Mouse (Mus musculus): ENCODE data around the gene St6gal2. TPM values are rescaled to one million over a fixed set of nuclear protein-coding genes. Genes with fewer than 3 reads are reported as not detected.
A peak's percentile ranks its signal among the peaks of the same experiment; 100 is the strongest.

The St6gal2 gene
- polyA plus RNA-seq (2015; fragmentation: Nextera tagmentation; extraction: Ambion mirVana), result 0.55 and 0.58 TPM in 2 replicates

DNA sequence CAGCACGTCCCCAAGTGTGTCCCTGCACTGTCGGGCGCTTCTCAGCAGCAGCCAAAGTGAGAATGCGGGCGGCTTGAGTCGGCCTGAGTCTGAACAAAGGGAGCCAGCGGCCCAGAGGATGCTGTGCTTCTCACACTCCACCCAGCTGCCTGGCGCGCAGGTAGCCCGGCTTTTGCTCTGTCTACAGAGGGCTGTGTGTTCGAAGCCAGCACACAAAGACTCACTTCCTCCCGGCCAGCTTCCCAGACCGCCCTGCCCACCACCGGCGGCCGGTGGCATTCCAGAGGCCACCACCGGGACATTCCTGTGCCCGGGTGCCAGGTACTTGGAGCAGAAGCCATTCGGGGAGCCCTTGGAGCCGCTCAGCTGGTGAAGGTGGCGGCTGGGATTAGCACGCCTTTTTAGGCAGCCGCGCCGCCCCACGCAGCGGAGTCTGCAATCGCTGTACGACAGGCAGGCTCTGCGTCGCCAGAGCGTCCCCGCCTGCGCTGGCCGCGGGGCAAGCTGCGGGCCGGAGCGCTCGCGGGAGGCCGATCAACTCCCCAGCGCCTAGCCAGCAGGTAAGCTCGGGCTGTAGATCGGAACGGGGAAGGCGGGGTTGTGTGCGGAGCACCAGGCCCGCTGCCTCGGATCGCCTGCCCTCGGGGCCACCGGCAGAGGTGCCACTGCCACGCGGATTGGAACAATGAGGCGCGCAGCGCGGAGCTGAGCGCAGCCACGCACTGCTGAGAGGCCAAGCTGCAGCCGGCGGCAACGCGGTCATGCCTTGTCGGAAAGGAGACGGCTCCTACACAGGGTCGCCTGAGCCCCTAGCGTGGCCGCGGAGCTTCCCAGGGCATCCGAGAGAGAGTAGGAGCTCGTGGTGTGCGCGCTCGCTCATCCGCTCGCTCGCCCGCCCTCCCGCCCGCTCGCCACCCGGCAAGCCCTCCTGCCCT lies at the start of gene St6gal2:
St6gal2 (plus strand) TSS at position 133 of the 935 bp plus-strand sequence.
- peak within 1 kb of the TSS; percentile 49 for H3K4me3 ChIP-seq (replicated peaks)
- peak; percentile 87 for ATAC-seq
- H3K27ac ChIP-seq, result no peak within 1 kb of the TSS
- no peaks in the 10 kb centered on the region for H3K36me3 ChIP-seq
- H3K4me1 ChIP-seq (replicated peaks), result 0 out of 2 replicates have a peak, but pooled peaks cover 5% of the 10 kb centered on the region
- H3K27me3 ChIP-seq (replicated peaks), result peaks cover 31% of the 10 kb centered on the region
- no peaks in the 10 kb centered on the region for H3K9me3 ChIP-seq
- 1% methylated on average over 84 of the region's 84 CpGs for WGBS
- H3K4me2 ChIP-seq (replicated peaks), result peak within 1 kb of the TSS; percentile 93
- H3K9ac ChIP-seq, result peak within 1 kb of the TSS; percentile 44

DNA sequence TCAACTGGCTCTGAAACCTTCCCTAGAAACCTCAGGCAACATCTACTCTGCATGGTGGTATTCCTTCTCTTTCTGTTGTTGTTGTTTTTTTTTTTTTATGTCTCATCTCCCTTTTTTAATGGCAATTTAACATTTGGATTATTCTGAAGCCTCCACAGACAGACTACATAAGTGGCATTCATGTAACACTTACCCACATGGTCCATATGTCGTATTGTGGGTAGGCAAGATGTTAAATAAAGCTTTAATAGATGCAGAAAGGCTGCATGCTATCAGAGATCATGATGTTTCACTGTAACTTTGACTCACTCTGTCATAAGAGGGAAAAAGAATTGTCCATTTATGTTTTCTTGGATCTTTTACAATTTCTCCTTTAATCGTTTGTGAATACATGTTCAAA lies 39.1 kb upstream of the St6gal2 start:
- Histone ChIP-seq H3K27ac (no peak overlapping the region), H3K4me3 (replicated peaks) (no peak overlapping the region), H3K9me3 (no peaks in the 10 kb centered on the region), H3K36me3 (no peaks in the 10 kb centered on the region), H3K4me2 (replicated peaks) (no peak overlapping the region), H3K27me3 (replicated peaks) (no peaks in the 10 kb centered on the region), H3K4me1 (replicated peaks) (no peaks in the 10 kb centered on the region), H3K9ac (no peak overlapping the region)
- 80% methylated on average over 2 of the region's 2 CpGs for WGBS
- no peak for ATAC-seq

- WGBS, result 84% methylated on average over 2 of the region's 2 CpGs
- no peaks in the 10 kb centered on the region for H3K4me1 ChIP-seq (replicated peaks)
- H3K9me3 ChIP-seq, result no peaks in the 10 kb centered on the region
- no peak overlapping the region for H3K4me3 ChIP-seq (replicated peaks)
- ATAC-seq, result no peak
- H3K36me3 ChIP-seq, result no peaks in the 10 kb centered on the region
- no peak overlapping the region for H3K9ac ChIP-seq
- no peak overlapping the region for H3K27ac ChIP-seq
- H3K4me2 ChIP-seq (replicated peaks), result no peak overlapping the region
- no peaks in the 10 kb centered on the region for H3K27me3 ChIP-seq (replicated peaks)
Observed at GRCm38 (mm10) chr17:55416519-55416918, 28.7 kb upstream of the St6gal2 start.

DNA sequence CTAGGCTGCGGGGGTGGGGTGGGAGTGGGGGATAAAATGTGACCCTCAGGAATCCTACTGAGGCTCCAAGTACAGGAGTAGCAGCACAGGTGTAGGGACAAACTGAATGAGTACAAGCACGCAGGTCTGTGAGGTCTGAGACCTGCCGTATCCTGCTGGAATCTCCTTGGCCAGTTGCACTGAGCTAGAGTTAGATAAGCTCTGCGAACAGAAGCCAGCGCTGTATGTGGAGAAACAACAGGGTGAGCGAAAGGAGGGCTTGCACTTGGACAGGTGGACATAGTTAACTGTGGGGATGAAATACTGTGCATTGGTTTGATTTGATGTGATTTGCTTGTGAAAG lies 974 bp downstream of the St6gal2 start:
- H3K36me3 ChIP-seq, result no peaks in the 10 kb centered on the region
- no peaks in the 10 kb centered on the region for H3K9me3 ChIP-seq
- 0 out of 2 replicates have a peak, but pooled peaks cover 5% of the 10 kb centered on the region for H3K4me1 ChIP-seq (replicated peaks)
- peak overlapping the region; percentile 49 for H3K4me3 ChIP-seq (replicated peaks)
- ATAC-seq, result peak; percentile 71
- under 1% methylated on average over 6 of the region's 6 CpGs for WGBS
- H3K9ac ChIP-seq, result no peak overlapping the region
- H3K27me3 ChIP-seq (replicated peaks), result peaks cover 31% of the 10 kb centered on the region
- H3K4me2 ChIP-seq (replicated peaks), result peak overlapping the region; percentile 93
- no peak overlapping the region for H3K27ac ChIP-seq

DNA sequence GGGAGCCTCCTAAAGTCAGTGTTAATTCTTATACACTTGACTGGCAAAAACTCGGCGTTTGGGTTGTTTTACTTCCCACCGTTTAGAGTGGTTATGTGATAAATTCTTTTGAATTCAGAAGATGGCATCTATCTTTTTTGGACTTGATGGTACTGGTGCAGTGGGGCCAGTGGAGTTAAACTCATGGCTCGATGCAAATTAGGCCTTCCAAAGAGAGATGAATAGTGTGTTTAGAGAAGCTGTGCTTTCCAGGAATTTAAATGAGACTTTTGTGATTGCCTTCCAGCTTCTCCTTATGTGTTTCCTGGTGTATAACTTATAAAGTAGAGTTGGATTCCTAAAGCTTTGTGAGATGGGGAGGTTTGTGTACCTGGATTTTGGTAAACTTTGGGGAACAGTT lies 1.5 kb downstream of the St6gal2 start:
- no peak for ATAC-seq
- H3K36me3 ChIP-seq, result no peaks in the 10 kb centered on the region
- H3K4me3 ChIP-seq (replicated peaks), result no peak overlapping the region
- H3K4me1 ChIP-seq (replicated peaks), result 0 out of 2 replicates have a peak, but pooled peaks cover 5% of the 10 kb centered on the region
- H3K27ac ChIP-seq, result no peak overlapping the region
- peak overlapping the region; percentile 93; the same call in 1 of the 2 replicates for H3K4me2 ChIP-seq (replicated peaks)
- H3K9me3 ChIP-seq, result no peaks in the 10 kb centered on the region
- peaks cover 31% of the 10 kb centered on the region for H3K27me3 ChIP-seq (replicated peaks)
- H3K9ac ChIP-seq, result no peak overlapping the region
- WGBS, result 35% methylated on average over 4 of the region's 4 CpGs

GRCm38 (mm10) chr17:55450943-55451342 lies 5.8 kb downstream of the St6gal2 start:
- Histone ChIP-seq H3K4me1 (replicated peaks) (no peaks in the 10 kb centered on the region), H3K9ac (no peak overlapping the region), H3K27ac (no peak overlapping the region), H3K9me3 (no peaks in the 10 kb centered on the region), H3K27me3 (replicated peaks) (peaks cover 14% of the 10 kb centered on the region), H3K36me3 (no peaks in the 10 kb centered on the region), H3K4me3 (replicated peaks) (no peak overlapping the region), H3K4me2 (replicated peaks) (no peak overlapping the region)
- no peak for ATAC-seq
- WGBS, result 60% methylated on average over 2 of the region's 2 CpGs

GRCm38 (mm10) chr17:55454487-55454886 lies 9.3 kb downstream of the St6gal2 start:
- Histone ChIP-seq H3K9me3 (no peaks in the 10 kb centered on the region), H3K36me3 (no peaks in the 10 kb centered on the region), H3K4me2 (replicated peaks) (no peak overlapping the region), H3K4me3 (replicated peaks) (no peak overlapping the region), H3K27ac (no peak overlapping the region), H3K4me1 (replicated peaks) (no peaks in the 10 kb centered on the region), H3K9ac (no peak overlapping the region), H3K27me3 (replicated peaks) (no peaks in the 10 kb centered on the region)
- no peak for ATAC-seq
- WGBS, result 68% methylated on average over 3 of the region's 3 CpGs

- H3K27me3 ChIP-seq (replicated peaks), result no peaks in the 10 kb centered on the region
- H3K4me2 ChIP-seq (replicated peaks), result no peak overlapping the region
- no peak overlapping the region for H3K4me3 ChIP-seq (replicated peaks)
- no peaks in the 10 kb centered on the region for H3K9me3 ChIP-seq
- no peaks in the 10 kb centered on the region for H3K36me3 ChIP-seq
- WGBS, result 89% methylated on average over 1 of the region's 1 CpGs
- H3K9ac ChIP-seq, result no peak overlapping the region
- no peak overlapping the region for H3K27ac ChIP-seq
- no peaks in the 10 kb centered on the region for H3K4me1 ChIP-seq (replicated peaks)
- ATAC-seq, result no peak
Observed at GRCm38 (mm10) chr17:55460187-55460586, 15.0 kb downstream of the St6gal2 start.

DNA sequence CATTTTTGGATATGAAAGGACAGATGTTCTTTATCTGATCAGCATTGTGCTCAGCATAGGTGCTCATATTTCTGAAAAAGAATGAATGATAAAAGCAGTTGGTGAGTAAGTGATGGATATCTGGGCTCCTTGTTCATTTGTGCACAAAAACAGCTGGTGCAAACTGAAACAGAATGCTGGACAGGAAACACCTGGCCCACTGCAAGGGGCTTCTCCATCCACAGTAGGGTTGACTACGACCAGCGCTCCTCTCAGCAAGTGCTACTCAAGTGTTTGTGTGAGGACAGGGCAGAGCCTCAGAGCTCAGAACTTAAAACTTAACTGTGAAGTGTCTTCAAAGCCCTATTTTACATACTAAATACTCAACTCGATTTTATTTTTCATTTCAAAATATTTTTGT lies 22.4 kb downstream of the St6gal2 start:
- H3K27me3 ChIP-seq (replicated peaks), result no peaks in the 10 kb centered on the region
- H3K36me3 ChIP-seq, result no peaks in the 10 kb centered on the region
- no peak for ATAC-seq
- no peaks in the 10 kb centered on the region for H3K9me3 ChIP-seq
- 68% methylated on average over 3 of the region's 3 CpGs for WGBS
- H3K4me2 ChIP-seq (replicated peaks), result no peak overlapping the region
- H3K27ac ChIP-seq, result no peak overlapping the region
- H3K4me1 ChIP-seq (replicated peaks), result no peaks in the 10 kb centered on the region
- H3K4me3 ChIP-seq (replicated peaks), result no peak overlapping the region
- no peak overlapping the region for H3K9ac ChIP-seq

- H3K4me3 ChIP-seq (replicated peaks), result no peak overlapping the region
- no peak overlapping the region for H3K4me2 ChIP-seq (replicated peaks)
- H3K27ac ChIP-seq, result no peak overlapping the region
- H3K27me3 ChIP-seq (replicated peaks), result no peaks in the 10 kb centered on the region
- H3K36me3 ChIP-seq, result no peaks in the 10 kb centered on the region
- no peaks in the 10 kb centered on the region for H3K9me3 ChIP-seq
- no peak for ATAC-seq
- H3K9ac ChIP-seq, result no peak overlapping the region
- H3K4me1 ChIP-seq (replicated peaks), result no peaks in the 10 kb centered on the region
Observed at GRCm38 (mm10) chr17:55468963-55469362, 23.8 kb downstream of the St6gal2 start.

- Histone ChIP-seq H3K4me2 (replicated peaks) (no peak overlapping the region), H3K4me3 (replicated peaks) (no peak overlapping the region), H3K4me1 (replicated peaks) (no peaks in the 10 kb centered on the region), H3K27me3 (replicated peaks) (no peaks in the 10 kb centered on the region), H3K9me3 (no peaks in the 10 kb centered on the region), H3K27ac (no peak overlapping the region), H3K9ac (no peak overlapping the region), H3K36me3 (no peaks in the 10 kb centered on the region)
- WGBS, result 74% methylated on average over 4 of the region's 4 CpGs
- ATAC-seq, result 0 out of 2 replicates have a peak, but pooled peaks have one; percentile 15
Observed at GRCm38 (mm10) chr17:55475974-55476373, 30.8 kb downstream of the St6gal2 start.

- Histone ChIP-seq H3K9ac (no peak overlapping the region), H3K4me2 (replicated peaks) (no peak overlapping the region), H3K27ac (no peak overlapping the region), H3K9me3 (no peaks in the 10 kb centered on the region), H3K27me3 (replicated peaks) (no peaks in the 10 kb centered on the region), H3K4me3 (replicated peaks) (no peak overlapping the region), H3K4me1 (replicated peaks) (no peaks in the 10 kb centered on the region), H3K36me3 (no peaks in the 10 kb centered on the region)
- ATAC-seq, result no peak
Observed at GRCm38 (mm10) chr17:55477361-55477760, 32.2 kb downstream of the St6gal2 start.

GRCm38 (mm10) chr17:55479367-55479766 lies 34.2 kb downstream of the St6gal2 start:
- Histone ChIP-seq H3K4me2 (replicated peaks) (no peak overlapping the region), H3K27me3 (replicated peaks) (no peaks in the 10 kb centered on the region), H3K36me3 (no peaks in the 10 kb centered on the region), H3K27ac (no peak overlapping the region), H3K9me3 (no peaks in the 10 kb centered on the region), H3K4me3 (replicated peaks) (no peak overlapping the region), H3K9ac (no peak overlapping the region), H3K4me1 (replicated peaks) (no peaks in the 10 kb centered on the region)
- no peak for ATAC-seq
- WGBS, result 69% methylated on average over 7 of the region's 7 CpGs

Measured in intestine, embryonic 15.5 days (tissue).